Mouse (Mus musculus): ENCODE data around the gene Prdm2. TPM values are rescaled to one million over a fixed set of nuclear protein-coding genes. Genes with fewer than 3 reads are reported as not detected.
A peak's percentile ranks its signal among the peaks of the same experiment; 100 is the strongest.

The Prdm2 gene
- total RNA-seq, 2 experiments from 2014 or later, result 29.6 to 31.2 TPM

DNA sequence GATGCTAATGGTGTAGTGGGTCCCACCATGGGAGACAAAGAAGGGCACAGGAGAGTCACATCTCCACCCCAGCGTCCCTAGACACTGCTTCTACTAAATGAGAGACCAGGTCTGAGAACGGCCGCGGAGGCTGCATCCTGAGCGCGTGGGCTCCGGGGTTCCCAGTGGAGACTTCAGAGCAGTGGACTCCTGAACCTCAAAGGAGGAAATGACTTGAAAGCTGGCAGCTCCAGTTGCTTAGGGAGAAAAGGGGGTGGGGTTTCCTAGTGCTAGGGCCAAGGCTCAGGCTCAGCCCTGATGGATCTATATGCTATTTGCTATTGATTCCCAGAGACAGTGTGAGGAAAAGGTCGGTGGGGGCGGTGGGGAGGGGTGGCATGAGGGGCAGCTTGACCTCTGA lies 104.2 kb downstream of the Prdm2 start:
- DNase-seq (ENCODE audit: low spot score in 2 of 2), result no peak

DNA sequence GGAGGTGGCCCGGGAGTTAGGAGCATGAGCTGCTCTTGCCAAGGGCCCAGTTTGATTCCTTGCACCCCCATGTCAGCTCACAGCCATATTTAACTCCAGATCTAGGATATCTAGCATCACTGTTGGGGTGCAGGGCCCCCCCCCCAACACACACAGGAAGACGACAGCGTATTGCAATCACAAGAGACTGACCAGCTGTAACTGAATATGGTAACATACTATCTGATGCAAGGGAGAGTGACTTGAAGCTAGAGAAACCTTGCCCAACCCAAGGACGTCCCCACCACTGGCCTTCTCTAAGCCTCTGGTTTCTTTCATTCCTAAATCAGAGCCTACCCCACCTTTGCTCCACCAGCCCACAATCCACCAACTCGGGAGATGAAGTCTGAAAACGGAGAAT lies 105.8 kb downstream of the Prdm2 start:
- DNase-seq (ENCODE audit: low spot score in 2 of 2), result no peak

DNA sequence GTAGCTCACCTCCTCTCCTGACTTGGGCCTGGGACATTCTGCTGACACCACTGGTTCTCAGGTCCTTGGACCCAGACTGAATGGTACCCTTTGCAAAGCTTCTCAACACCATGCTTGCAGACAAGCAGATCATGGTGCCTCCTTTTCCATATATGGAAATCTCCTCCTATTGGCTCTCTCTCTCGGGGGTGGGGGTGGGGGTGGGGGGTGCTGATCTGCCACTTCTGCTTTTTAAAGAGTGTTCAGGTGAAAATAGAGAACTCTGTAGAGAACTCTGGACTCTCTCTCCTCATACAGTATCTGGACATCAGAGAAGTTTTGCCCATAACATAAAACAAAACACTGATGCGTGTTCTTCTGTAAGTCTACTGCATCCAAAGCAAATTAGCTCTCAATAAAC lies 106.2 kb downstream of the Prdm2 start:
- no peak for DNase-seq (ENCODE audit: low spot score in 2 of 2)

DNA sequence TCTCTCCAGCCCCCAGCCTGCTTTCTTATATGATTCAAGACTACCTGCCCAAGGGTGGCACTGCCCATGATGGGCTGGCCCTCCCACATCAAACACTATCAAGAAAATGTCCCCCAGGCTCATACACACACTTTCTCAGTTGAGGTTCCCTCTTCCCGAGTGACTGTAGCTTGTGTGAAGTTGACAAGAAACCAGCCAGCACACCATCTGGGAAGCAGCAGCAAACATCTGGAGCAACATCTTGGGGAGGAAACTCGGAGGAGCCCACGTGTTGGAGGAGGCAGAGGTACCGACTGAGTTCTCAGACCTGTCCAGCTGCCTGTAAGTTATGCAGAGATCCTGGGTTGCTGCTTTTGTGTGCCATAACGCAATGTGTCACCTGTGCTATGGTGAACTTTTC lies 108.1 kb downstream of the Prdm2 start:
- no peak for DNase-seq (ENCODE audit: low spot score in 2 of 2)

DNA sequence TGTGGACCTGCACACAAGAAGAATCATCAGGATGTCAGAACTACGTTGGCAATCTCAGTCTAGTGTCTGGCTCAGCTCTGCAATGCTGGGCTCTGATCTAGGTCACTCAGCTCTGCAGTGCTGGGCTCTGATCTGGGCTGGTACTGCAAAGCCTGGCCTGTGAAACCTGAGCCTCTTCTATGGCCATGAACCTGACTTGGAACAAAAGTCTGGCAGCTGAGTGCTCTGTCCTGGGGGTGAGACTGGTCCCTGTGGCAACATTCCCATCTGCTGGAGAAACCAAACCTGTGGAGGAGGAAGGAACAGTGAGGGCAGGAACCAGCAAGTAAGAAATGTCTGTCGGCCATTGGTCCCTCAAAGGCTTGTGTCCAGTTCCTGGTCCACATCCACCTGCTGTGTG lies 109.0 kb downstream of the Prdm2 start:
- DNase-seq (ENCODE audit: low spot score in 2 of 2), result no peak

DNA sequence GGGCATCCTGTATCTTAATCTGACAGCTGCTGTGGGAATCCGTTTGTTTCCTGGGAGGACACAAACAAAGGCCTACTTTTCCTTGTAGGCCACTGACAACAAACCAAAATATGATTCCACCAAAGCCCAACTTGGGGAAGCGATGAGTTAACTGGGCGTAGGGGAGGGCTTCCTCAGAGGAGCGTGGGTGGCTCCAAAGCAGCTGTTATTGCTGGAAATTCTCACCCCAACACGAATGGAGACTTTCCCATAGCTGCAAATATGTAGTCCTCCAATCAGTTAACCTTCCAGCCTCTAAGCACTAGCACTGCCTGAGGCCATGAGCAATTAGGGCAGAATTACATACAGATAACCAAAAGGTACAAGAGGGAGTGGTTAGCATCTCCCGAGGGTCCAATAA lies 112.6 kb downstream of the Prdm2 start:
- DNase-seq (ENCODE audit: low spot score in 2 of 2), result no peak

DNA sequence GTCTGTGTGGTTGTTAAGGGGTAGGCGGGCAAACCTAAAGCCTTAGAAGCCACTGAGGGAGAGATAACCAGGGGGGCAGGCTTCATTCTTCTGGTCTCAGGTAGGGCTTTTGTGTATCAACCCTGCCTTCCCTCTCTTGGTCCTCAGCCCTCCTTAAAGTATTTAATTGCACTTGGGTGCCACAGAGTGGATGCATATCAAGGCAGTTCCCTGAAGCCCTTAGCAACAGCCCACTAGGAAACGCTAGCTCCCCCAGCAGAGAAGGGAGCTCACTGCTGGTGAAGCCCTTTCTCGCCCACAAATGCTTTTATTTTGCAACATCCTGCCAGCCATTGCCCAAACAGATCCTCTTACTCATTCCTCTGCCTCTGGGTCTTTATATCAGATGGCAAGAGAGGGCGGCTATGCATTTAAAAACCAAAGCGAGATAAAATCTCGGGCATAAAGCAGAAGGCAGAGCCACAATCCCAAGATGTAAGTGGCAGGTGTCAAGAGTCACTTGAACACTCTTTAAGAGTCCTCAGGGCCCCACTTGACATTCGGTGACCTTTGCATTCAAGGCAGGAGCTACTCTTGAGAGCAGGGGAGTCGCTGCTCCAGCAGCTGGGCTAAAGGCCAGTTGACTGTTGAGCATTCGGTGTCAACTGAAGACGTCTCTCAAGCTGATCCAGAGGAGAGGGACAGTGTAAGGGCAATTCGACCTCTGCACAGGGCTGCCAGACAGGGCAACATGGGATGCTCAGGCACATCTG lies 113.3 kb downstream of the Prdm2 start:
- DNase-seq (ENCODE audit: low spot score in 2 of 2), result no peak

DNA sequence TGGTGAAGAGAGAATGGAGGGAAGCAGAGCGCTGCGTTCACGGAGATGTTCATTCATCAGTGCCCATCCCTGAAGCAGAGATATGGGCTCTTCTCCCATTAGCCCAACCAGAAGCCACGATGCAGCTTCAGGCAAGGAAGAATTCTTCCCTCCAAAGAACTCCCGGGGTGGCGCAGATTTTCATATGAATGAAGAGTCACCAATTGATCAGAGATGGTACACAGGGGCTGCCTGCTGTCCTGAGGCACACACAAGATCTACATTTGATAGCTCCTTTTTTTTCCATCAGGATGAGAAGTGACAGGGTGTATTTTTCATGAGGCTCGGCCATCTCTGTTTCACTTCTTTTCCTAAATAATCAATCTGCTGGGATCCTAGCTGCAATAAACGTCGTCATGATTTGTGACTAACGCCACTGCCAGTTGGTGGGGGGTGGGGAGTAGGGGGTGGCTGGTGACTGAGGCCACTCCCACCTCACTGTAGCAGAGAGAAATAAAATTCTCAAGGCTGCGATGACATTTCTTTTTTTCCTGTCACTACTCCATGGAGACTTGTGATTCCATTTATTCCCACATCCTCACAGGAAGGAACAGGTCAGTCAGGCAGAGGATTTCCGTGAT lies 120.6 kb downstream of the Prdm2 start:
- no peak for DNase-seq (ENCODE audit: low spot score in 2 of 2)

DNA sequence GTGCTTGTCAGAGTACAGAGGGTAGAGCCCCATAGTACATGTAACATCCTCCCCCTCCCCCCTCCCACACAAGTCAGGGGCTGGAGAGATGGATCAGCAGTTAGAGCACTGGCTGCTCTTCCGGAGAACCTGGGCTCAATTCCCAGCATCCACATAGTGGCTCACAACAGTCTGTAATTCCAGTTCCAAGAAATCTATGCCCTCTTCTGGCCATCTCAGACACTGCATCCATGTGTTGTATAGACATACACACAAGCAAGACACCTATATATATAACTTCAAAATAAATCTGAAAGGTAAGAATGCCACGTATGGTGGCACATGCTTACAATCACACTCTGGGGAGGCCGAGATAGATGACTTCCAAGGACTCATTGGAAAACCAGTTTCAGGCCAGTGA lies 122.2 kb downstream of the Prdm2 start:
- no peak for DNase-seq (ENCODE audit: low spot score in 2 of 2)

DNA sequence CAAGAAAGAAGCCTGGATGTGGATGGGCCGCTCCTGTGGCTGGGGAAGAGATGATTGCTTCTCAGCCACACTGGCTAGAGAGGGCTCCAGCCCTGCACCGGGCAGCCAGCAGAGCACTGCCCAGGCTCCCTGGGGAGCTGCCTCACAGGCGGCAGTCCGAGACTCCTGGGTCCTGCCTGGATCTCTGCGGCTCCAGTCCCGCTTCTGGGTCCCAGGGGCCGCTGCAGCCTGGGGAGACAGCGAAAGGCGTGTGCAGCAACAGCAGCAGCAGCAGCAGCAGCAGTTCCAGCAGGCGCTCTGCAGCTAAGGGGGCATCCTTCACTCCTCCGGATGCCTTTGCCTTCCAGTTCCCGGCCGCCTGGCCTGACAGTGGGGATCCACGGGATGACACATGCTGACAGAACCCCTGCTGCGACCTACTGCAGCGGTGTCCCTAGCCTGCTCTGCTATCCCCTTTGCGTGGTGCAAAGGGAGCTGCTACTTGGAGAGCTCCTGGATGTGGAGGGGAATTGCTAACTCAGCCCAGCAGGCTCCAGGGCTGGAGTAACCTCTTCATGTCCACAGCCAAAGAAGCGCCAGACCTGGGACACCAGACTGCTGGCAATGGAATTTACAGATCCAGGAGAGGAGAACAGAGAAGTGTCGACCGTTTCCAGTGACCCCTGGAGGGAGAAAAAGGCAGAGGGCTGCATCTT lies 138.6 kb downstream of the Prdm2 start:
- DNase-seq (ENCODE audit: low spot score in 2 of 2), result peak in 1 of 2 experiments; percentile 15

DNA sequence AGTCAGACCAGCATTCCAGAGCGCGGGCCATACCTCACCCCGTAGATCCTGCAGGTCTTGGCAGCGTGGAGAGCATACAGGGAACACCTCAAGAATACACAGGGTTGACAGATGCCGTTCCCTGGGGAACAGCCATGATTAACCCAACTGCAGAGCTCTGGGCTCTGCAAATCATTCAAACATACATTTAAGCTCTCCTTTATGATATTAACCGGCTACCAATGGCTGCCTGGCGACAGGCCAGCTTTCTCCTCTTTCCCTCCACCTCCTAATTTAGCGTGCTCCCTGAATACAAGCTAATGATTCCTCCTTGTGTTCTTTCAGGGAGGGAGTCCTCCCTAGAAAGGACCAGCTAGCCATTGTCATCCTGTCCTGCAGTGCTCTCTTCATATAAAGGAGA lies 141.0 kb downstream of the Prdm2 start:
- DNase-seq (ENCODE audit: low spot score in 2 of 2), result no peak

DNA sequence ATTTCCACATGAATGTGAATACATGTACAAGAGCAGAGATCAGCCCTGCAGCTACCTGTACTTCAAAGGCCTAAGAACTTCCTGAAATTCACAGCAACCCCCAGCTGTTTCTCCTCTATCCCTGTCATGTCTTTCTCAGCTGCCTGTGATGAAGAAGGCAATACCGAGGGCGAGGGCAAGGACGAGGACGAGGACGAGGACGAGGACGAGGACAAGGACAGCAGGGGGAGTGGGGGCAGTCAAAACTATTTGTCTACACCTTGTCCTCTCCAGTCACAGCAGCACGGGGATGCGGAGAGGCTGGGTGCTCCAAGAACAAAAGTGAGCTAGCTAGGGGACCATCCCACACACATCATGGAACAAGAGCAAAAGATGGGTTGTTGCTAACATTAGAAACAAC lies 145.8 kb downstream of the Prdm2 start:
- no peak for DNase-seq (ENCODE audit: low spot score in 2 of 2)

DNA sequence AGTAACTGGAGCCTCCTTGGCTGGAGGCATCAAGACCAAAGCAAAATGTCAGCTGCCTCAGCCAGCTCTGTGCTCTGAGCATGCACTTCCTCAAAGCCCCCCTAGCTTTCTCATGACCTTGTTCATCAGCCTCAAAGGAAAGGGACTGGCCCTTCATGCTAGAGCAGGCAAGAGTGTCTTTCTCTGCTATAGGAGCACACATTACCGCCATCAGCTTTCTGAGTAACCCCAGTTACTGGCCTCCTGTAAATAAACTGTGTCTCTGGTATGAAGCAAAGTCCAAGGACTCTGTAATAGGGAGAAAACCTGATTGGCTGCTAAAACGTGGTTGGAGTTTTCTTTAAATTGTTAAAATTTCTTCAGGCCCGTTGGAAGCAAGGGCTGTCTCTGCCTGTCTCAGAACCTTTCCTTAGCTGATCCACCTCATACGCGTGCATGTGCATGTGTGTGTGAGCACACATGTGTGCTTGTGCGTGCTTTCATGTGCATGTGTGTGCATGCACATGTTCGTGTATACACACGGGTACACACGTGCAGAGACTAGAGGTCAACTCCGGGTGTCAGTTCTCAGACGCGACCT lies 153.9 kb downstream of the Prdm2 start:
- no peak for DNase-seq (ENCODE audit: low spot score in 2 of 2)

Small RNA genes within 50 kb of the gene (microRNA-seq; reads per million reads assigned to microRNA genes)
- 1.2 to 2.0 reads per million in 2 experiments for gene Mir7021

Other genes with a start within 250 kb of the Prdm2 start
- gene Pdpn, start 86.6 kb upstream of the Prdm2 start, total RNA-seq (2021), result 10 to 100 TPM; 16.0 to 18.3 TPM
- gene Lrrc38, start 136.8 kb upstream of the Prdm2 start, total RNA-seq (2021), result 1 to 10 TPM in 1 of 2 experiments, under 1 TPM in 1; 0.78 to 1.0 TPM
- under 1 TPM in 1 of 2 experiments, not detected in 1; 0.11 TPM for gene Pramel1, start 181.4 kb upstream of the Prdm2 start, total RNA-seq (2021)
- gene Pramef8, start 199.4 kb upstream of the Prdm2 start, total RNA-seq (2021), result 10 to 100 TPM in 1 of 2 experiments, 1 to 10 TPM in 1; 9.5 to 10.3 TPM
- gene Oog4, start 237.3 kb upstream of the Prdm2 start, total RNA-seq (2021), result not detected

Measured in layer of hippocampus, postnatal 10 days (tissue).